Mouse (Mus musculus): ENCODE results near the gene Col6a6. TPM values are rescaled to one million over a fixed set of nuclear protein-coding genes. Genes with fewer than 3 reads are reported as not detected.

Gene Col6a6
- polyA plus RNA-seq, 1 experiment: not detected

- Histone ChIP-seq H3K27me3 (ENCODE audit: control insufficient read depth, insufficient read depth, low read length) (no peaks in the 10 kb centered on the region), H3K27ac (ENCODE audit: insufficient read depth, low read depth, low read length) (no peak overlapping the region), H3K36me3 (ENCODE audit: control insufficient read depth, insufficient read depth, low read length) (no peaks in the 10 kb centered on the region), H3K4me3 (ENCODE audit: low read depth, low read length) (no peak overlapping the region), H3K4me1 (ENCODE audit: control insufficient read depth, insufficient read depth, insufficient read length, low read length) (no peaks in the 10 kb centered on the region; the same call in 1 of the 2 replicates)
- WGBS: 48% methylated on average over 11 of the region's 11 CpGs
- TF ChIP-seq CTCF (IDR thresholded peaks at IDR 0.05; ENCODE audit: extremely low read depth, insufficient read length, insufficient replicate concordance, low read depth, low read length) (no peak), POLR2A (IDR thresholded peaks at IDR 0.05; ENCODE audit: low read depth, low read length) (no peak)
Observed at GRCm38 (mm10) chr9:105787800-105788199, 40.2 kb downstream of the Col6a6 start.

GRCm38 (mm10) chr9:105784026-105784425 is 43.9 kb downstream of the Col6a6 start:
- 89% methylated on average over 4 of the region's 4 CpGs for WGBS
- Histone ChIP-seq H3K27me3 (ENCODE audit: control insufficient read depth, insufficient read depth, low read length) (no peaks in the 10 kb centered on the region), H3K4me3 (ENCODE audit: low read depth, low read length) (no peak overlapping the region), H3K36me3 (ENCODE audit: control insufficient read depth, insufficient read depth, low read length) (no peaks in the 10 kb centered on the region), H3K4me1 (ENCODE audit: control insufficient read depth, insufficient read depth, insufficient read length, low read length) (no peaks in the 10 kb centered on the region; the same call in 1 of the 2 replicates), H3K27ac (ENCODE audit: insufficient read depth, low read depth, low read length) (no peak overlapping the region)
- TF ChIP-seq CTCF (IDR thresholded peaks at IDR 0.05; ENCODE audit: extremely low read depth, insufficient read length, insufficient replicate concordance, low read depth, low read length) (no peak), POLR2A (IDR thresholded peaks at IDR 0.05; ENCODE audit: low read depth, low read length) (no peak)

GRCm38 (mm10) chr9:105780696-105781095 is 47.3 kb downstream of the Col6a6 start:
- no peaks in the 10 kb centered on the region for H3K36me3 ChIP-seq (ENCODE audit: control insufficient read depth, insufficient read depth, low read length)
- TF ChIP-seq POLR2A (IDR thresholded peaks at IDR 0.05; ENCODE audit: low read depth, low read length): no peak
- TF ChIP-seq CTCF (IDR thresholded peaks at IDR 0.05; ENCODE audit: extremely low read depth, insufficient read length, insufficient replicate concordance, low read depth, low read length): no peak
- no peaks in the 10 kb centered on the region for H3K27me3 ChIP-seq (ENCODE audit: control insufficient read depth, insufficient read depth, low read length)
- H3K4me3 ChIP-seq (ENCODE audit: low read depth, low read length): no peak overlapping the region
- WGBS: 88% methylated on average over 15 of the region's 15 CpGs
- H3K27ac ChIP-seq (ENCODE audit: insufficient read depth, low read depth, low read length): no peak overlapping the region
- no peaks in the 10 kb centered on the region for H3K4me1 ChIP-seq (ENCODE audit: control insufficient read depth, insufficient read depth, insufficient read length, low read length)

- Histone ChIP-seq H3K4me1 (ENCODE audit: control insufficient read depth, insufficient read depth, insufficient read length, low read length) (no peaks in the 10 kb centered on the region), H3K4me3 (ENCODE audit: low read depth, low read length) (no peak overlapping the region), H3K27me3 (ENCODE audit: control insufficient read depth, insufficient read depth, low read length) (no peaks in the 10 kb centered on the region), H3K36me3 (ENCODE audit: control insufficient read depth, insufficient read depth, low read length) (no peaks in the 10 kb centered on the region), H3K27ac (ENCODE audit: insufficient read depth, low read depth, low read length) (no peak overlapping the region)
- 84% methylated on average over 6 of the region's 6 CpGs for WGBS
- TF ChIP-seq CTCF (IDR thresholded peaks at IDR 0.05; ENCODE audit: extremely low read depth, insufficient read length, insufficient replicate concordance, low read depth, low read length) (no peak), POLR2A (IDR thresholded peaks at IDR 0.05; ENCODE audit: low read depth, low read length) (no peak)
Observed at GRCm38 (mm10) chr9:105778741-105779140, 49.2 kb downstream of the Col6a6 start.

GRCm38 (mm10) chr9:105774878-105775277 is 53.1 kb downstream of the Col6a6 start:
- whole genome bisulfite sequencing: 62% methylated on average over 7 of the region's 7 CpGs
- Histone ChIP-seq H3K27ac (ENCODE audit: insufficient read depth, low read depth, low read length) (no peak overlapping the region), H3K36me3 (ENCODE audit: control insufficient read depth, insufficient read depth, low read length) (no peaks in the 10 kb centered on the region), H3K4me1 (ENCODE audit: control insufficient read depth, insufficient read depth, insufficient read length, low read length) (no peaks in the 10 kb centered on the region), H3K27me3 (ENCODE audit: control insufficient read depth, insufficient read depth, low read length) (no peaks in the 10 kb centered on the region), H3K4me3 (ENCODE audit: low read depth, low read length) (no peak overlapping the region)
- TF ChIP-seq CTCF (IDR thresholded peaks at IDR 0.05; ENCODE audit: extremely low read depth, insufficient read length, insufficient replicate concordance, low read depth, low read length): no peak
- TF ChIP-seq POLR2A (IDR thresholded peaks at IDR 0.05; ENCODE audit: low read depth, low read length): no peak

- no peak overlapping the region for H3K27ac ChIP-seq (ENCODE audit: insufficient read depth, low read depth, low read length)
- no peak overlapping the region for H3K4me3 ChIP-seq (ENCODE audit: low read depth, low read length)
- no peaks in the 10 kb centered on the region for H3K4me1 ChIP-seq (ENCODE audit: control insufficient read depth, insufficient read depth, insufficient read length, low read length)
- TF ChIP-seq POLR2A (IDR thresholded peaks at IDR 0.05; ENCODE audit: low read depth, low read length): no peak
- no peak for TF ChIP-seq CTCF (IDR thresholded peaks at IDR 0.05; ENCODE audit: extremely low read depth, insufficient read length, insufficient replicate concordance, low read depth, low read length)
- 83% methylated on average over 19 of the region's 19 CpGs for WGBS
- no peaks in the 10 kb centered on the region for H3K36me3 ChIP-seq (ENCODE audit: control insufficient read depth, insufficient read depth, low read length)
- no peaks in the 10 kb centered on the region for H3K27me3 ChIP-seq (ENCODE audit: control insufficient read depth, insufficient read depth, low read length)
Observed at GRCm38 (mm10) chr9:105774321-105774720, 53.6 kb downstream of the Col6a6 start.

- Histone ChIP-seq H3K4me1 (ENCODE audit: control insufficient read depth, insufficient read depth, insufficient read length, low read length) (no peaks in the 10 kb centered on the region), H3K4me3 (ENCODE audit: low read depth, low read length) (no peak overlapping the region), H3K27me3 (ENCODE audit: control insufficient read depth, insufficient read depth, low read length) (no peaks in the 10 kb centered on the region), H3K36me3 (ENCODE audit: control insufficient read depth, insufficient read depth, low read length) (no peaks in the 10 kb centered on the region), H3K27ac (ENCODE audit: insufficient read depth, low read depth, low read length) (no peak overlapping the region)
- 66% methylated on average over 3 of the region's 3 CpGs for WGBS
- TF ChIP-seq POLR2A (IDR thresholded peaks at IDR 0.05; ENCODE audit: low read depth, low read length) (no peak), CTCF (IDR thresholded peaks at IDR 0.05; ENCODE audit: extremely low read depth, insufficient read length, insufficient replicate concordance, low read depth, low read length) (no peak)
Observed at GRCm38 (mm10) chr9:105771380-105771779, 56.6 kb downstream of the Col6a6 start.

Data from small intestine, adult 2 months (tissue).